Mouse (Mus musculus): Measurements from ENCODE around the gene Plxna4. TPM values are rescaled to one million over a fixed set of nuclear protein-coding genes. Genes with fewer than 3 reads are reported as not detected.

Plxna4 gene
- polyA plus RNA-seq, 1 experiment from 2014 or later = 6.1 TPM

DNA sequence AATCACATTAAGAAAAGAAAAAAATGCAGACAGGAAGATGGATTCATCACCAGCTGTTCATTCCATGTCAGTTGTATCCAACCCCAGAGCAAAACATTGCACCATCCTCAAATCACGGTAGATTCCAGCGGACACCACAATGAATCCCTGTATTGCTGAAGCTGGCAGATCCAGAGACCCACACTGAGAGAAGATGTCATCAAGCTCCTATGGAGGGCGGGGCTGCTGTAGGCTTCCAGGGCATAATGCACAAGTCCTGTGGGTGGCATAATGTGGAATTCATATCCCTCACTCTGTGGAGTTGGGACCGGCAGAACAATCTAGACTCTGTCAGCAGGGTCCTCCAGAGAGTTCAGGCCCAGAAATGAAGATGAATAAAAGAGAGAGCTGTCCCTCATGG is 278.8 kb downstream of the Plxna4 start:
- Histone ChIP-seq H3K36me3 (ENCODE audit: control insufficient read depth, insufficient read depth, low read length) (no peaks in the 10 kb centered on the region), H3K4me1 (ENCODE audit: control insufficient read depth, insufficient read depth, low read length) (no peaks in the 10 kb centered on the region), H3K4me3 (ENCODE audit: low read depth, low read length) (no peak overlapping the region), H3K4me2 (ENCODE audit: low read depth, low read length) (no peak overlapping the region), H3K9me3 (ENCODE audit: control insufficient read depth, low read length) (no peaks in the 10 kb centered on the region), H3K27ac (replicated peaks; ENCODE audit: low read depth, low read length) (no peak overlapping the region), H3K9ac (ENCODE audit: low read depth, low read length) (no peak overlapping the region), H3K27me3 (replicated peaks; ENCODE audit: control insufficient read depth, insufficient read depth, low read length) (no peaks in the 10 kb centered on the region)
- ATAC-seq (ENCODE audit: low read depth) (no peak), DNase-seq (ENCODE audit: low spot score) (no peak)
- 90% methylated on average over 4 of the region's 4 CpGs for WGBS

DNA sequence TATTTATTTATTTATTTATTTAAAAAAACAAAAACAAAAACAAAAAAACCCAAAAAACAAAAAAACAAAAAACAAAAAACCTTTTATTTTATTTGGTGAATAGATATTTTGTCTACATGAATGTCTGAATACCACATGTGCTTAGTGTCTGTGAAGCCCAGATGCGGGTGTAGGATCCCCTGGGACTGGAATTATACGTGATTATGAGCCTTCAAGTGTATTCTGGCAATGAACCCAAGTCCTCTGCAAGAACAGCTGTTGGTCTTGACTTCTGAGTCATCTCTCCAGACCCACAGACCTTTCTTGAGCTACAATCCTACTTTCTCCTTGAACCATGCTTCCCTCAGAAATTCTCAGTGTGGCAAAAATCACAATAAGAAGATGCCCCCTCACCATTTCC is 287.4 kb downstream of the Plxna4 start:
- no peaks in the 10 kb centered on the region for H3K4me1 ChIP-seq (ENCODE audit: control insufficient read depth, insufficient read depth, low read length)
- peak; percentile 23 for DNase-seq (ENCODE audit: low spot score)
- H3K27ac ChIP-seq (replicated peaks; ENCODE audit: low read depth, low read length) = no peak overlapping the region
- no peaks in the 10 kb centered on the region for H3K9me3 ChIP-seq (ENCODE audit: control insufficient read depth, low read length)
- H3K36me3 ChIP-seq (ENCODE audit: control insufficient read depth, insufficient read depth, low read length) = no peaks in the 10 kb centered on the region
- H3K4me3 ChIP-seq (ENCODE audit: low read depth, low read length) = no peak overlapping the region
- no peak overlapping the region for H3K9ac ChIP-seq (ENCODE audit: low read depth, low read length)
- H3K4me2 ChIP-seq (ENCODE audit: low read depth, low read length) = no peak overlapping the region
- WGBS = 54% methylated on average over 2 of the region's 2 CpGs
- no peak for ATAC-seq (ENCODE audit: low read depth)
- no peaks in the 10 kb centered on the region for H3K27me3 ChIP-seq (replicated peaks; ENCODE audit: control insufficient read depth, insufficient read depth, low read length)

DNA sequence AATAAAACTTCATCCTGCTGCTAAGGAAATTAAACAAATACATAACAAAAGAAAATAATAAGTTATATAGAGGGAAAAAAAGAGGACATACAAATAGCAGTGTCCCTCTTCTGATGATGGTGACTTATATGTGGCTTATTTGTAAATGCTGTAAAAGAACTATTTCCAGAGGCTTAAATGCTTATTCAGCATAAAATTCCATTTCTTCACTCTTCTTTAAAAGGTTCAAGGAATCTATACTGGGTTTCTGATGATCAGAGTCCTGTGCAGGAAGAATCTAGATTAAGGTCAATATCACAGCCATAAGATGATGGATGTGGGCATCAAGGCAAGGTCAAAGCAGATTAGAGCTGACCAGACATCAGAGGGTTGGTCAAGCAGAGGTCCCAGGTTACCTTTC is 306.5 kb downstream of the Plxna4 start:
- no peaks in the 10 kb centered on the region for H3K4me1 ChIP-seq (ENCODE audit: control insufficient read depth, insufficient read depth, low read length)
- DNase-seq (ENCODE audit: low spot score) = no peak

GRCm38 (mm10) chr6:32280728-32281127 is 307.3 kb downstream of the Plxna4 start:
- no peak overlapping the region for H3K9ac ChIP-seq (ENCODE audit: low read depth, low read length)
- no peaks in the 10 kb centered on the region for H3K4me1 ChIP-seq (ENCODE audit: control insufficient read depth, insufficient read depth, low read length)
- H3K36me3 ChIP-seq (ENCODE audit: control insufficient read depth, insufficient read depth, low read length) = no peaks in the 10 kb centered on the region
- H3K27ac ChIP-seq (replicated peaks; ENCODE audit: low read depth, low read length) = no peak overlapping the region
- ATAC-seq (ENCODE audit: low read depth) = no peak
- peak; percentile 77 for DNase-seq (ENCODE audit: low spot score)
- no peak overlapping the region for H3K4me3 ChIP-seq (ENCODE audit: low read depth, low read length)
- 35% methylated on average over 2 of the region's 2 CpGs for WGBS
- no peaks in the 10 kb centered on the region for H3K9me3 ChIP-seq (ENCODE audit: control insufficient read depth, low read length)
- no peak overlapping the region for H3K4me2 ChIP-seq (ENCODE audit: low read depth, low read length)
- no peaks in the 10 kb centered on the region for H3K27me3 ChIP-seq (replicated peaks; ENCODE audit: control insufficient read depth, insufficient read depth, low read length)

More for the DNA sequence above, 306.5 kb downstream of the Plxna4 start:
- no peaks in the 10 kb centered on the region for H3K9me3 ChIP-seq (ENCODE audit: control insufficient read depth, low read length)
- no peak overlapping the region for H3K4me2 ChIP-seq (ENCODE audit: low read depth, low read length)
- no peak for ATAC-seq (ENCODE audit: low read depth)
- H3K27me3 ChIP-seq (replicated peaks; ENCODE audit: control insufficient read depth, insufficient read depth, low read length) = no peaks in the 10 kb centered on the region
- H3K36me3 ChIP-seq (ENCODE audit: control insufficient read depth, insufficient read depth, low read length) = no peaks in the 10 kb centered on the region
- H3K4me3 ChIP-seq (ENCODE audit: low read depth, low read length) = no peak overlapping the region
- H3K27ac ChIP-seq (replicated peaks; ENCODE audit: low read depth, low read length) = no peak overlapping the region
- H3K9ac ChIP-seq (ENCODE audit: low read depth, low read length) = no peak overlapping the region

DNA sequence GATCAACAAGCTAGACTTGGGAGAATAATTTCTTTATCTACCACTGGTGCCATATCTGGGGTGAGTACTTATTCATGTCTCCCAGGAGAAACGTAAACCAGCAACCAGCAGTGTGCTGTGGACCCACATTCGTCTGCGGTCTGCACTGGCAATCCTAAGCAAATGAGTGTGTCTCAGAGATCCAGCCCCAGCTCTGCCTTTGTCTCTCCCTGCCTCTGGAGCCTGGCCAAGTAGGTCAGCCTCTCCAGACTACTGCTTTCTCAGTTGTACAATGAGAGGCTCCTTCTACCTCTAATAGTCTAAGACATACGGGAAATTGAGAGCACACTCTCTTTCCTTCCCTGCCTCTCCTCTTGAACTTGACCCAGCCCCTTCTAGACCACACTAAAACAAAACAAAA is 316.5 kb downstream of the Plxna4 start:
- no peak overlapping the region for H3K9ac ChIP-seq (ENCODE audit: low read depth, low read length)
- no peaks in the 10 kb centered on the region for H3K9me3 ChIP-seq (ENCODE audit: control insufficient read depth, low read length)
- ATAC-seq (ENCODE audit: low read depth) (no peak), DNase-seq (ENCODE audit: low spot score) (peak; percentile 41)
- H3K4me3 ChIP-seq (ENCODE audit: low read depth, low read length) = no peak overlapping the region
- H3K27ac ChIP-seq (replicated peaks; ENCODE audit: low read depth, low read length) = no peak overlapping the region
- H3K36me3 ChIP-seq (ENCODE audit: control insufficient read depth, insufficient read depth, low read length) = no peaks in the 10 kb centered on the region
- 67% methylated on average over 4 of the region's 4 CpGs for WGBS
- no peaks in the 10 kb centered on the region for H3K27me3 ChIP-seq (replicated peaks; ENCODE audit: control insufficient read depth, insufficient read depth, low read length)
- H3K4me1 ChIP-seq (ENCODE audit: control insufficient read depth, insufficient read depth, low read length) = no peaks in the 10 kb centered on the region
- H3K4me2 ChIP-seq (ENCODE audit: low read depth, low read length) = no peak overlapping the region

DNA sequence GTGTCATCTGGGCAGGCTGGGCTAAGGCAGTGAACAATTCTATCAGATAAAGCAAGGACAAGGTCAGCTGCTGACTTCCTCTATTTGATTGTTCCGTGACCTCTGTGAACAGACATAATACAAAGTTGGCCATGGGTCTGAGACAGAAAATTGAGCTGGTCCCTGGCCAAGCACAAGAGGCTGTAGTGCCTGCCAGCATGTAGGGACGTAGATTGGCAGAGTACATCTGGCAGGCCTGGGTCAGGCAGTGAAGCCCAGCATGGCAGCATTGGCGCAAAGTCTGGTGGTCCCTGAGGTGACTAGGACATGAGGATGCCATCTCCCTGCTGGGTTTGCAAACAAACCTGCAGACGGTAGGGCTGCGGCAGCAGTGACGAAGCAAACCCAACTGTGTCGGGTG is 321.9 kb downstream of the Plxna4 start:
- Histone ChIP-seq H3K36me3 (ENCODE audit: control insufficient read depth, insufficient read depth, low read length) (no peaks in the 10 kb centered on the region), H3K9ac (ENCODE audit: low read depth, low read length) (no peak overlapping the region), H3K27ac (replicated peaks; ENCODE audit: low read depth, low read length) (no peak overlapping the region), H3K9me3 (ENCODE audit: control insufficient read depth, low read length) (no peaks in the 10 kb centered on the region), H3K27me3 (replicated peaks; ENCODE audit: control insufficient read depth, insufficient read depth, low read length) (no peaks in the 10 kb centered on the region), H3K4me3 (ENCODE audit: low read depth, low read length) (no peak overlapping the region), H3K4me1 (ENCODE audit: control insufficient read depth, insufficient read depth, low read length) (peaks cover 7% of the 10 kb centered on the region; the same call in 1 of the 2 replicates), H3K4me2 (ENCODE audit: low read depth, low read length) (no peak overlapping the region)
- ATAC-seq (ENCODE audit: low read depth) (no peak), DNase-seq (ENCODE audit: low spot score) (no peak)
- WGBS = 90% methylated on average over 7 of the region's 7 CpGs

DNA sequence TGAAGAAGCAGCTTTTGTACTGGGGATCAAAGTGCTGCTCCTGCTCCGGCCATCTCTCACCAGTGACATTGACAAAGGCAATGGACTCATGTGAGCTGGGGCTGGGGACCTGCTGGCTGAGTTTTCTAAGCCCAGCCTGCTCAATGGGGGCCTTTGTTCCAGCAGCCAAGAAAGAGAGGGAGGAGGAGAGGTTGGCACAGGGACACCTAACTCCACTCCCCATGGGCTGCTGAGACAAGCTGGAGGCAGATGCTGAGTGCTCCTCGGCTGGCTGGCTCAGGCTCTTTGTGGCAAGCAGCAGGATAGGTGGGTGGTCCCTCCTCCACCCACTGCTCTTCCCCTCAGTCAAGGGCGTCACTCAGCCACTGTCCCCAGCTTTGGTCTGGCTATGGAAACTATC is 326.7 kb downstream of the Plxna4 start:
- Histone ChIP-seq H3K4me3 (ENCODE audit: low read depth, low read length) (no peak overlapping the region), H3K27me3 (replicated peaks; ENCODE audit: control insufficient read depth, insufficient read depth, low read length) (no peaks in the 10 kb centered on the region), H3K4me1 (ENCODE audit: control insufficient read depth, insufficient read depth, low read length) (peaks cover 9% of the 10 kb centered on the region; the same call in 1 of the 2 replicates), H3K9ac (ENCODE audit: low read depth, low read length) (no peak overlapping the region), H3K4me2 (ENCODE audit: low read depth, low read length) (no peak overlapping the region), H3K9me3 (ENCODE audit: control insufficient read depth, low read length) (no peaks in the 10 kb centered on the region), H3K36me3 (ENCODE audit: control insufficient read depth, insufficient read depth, low read length) (no peaks in the 10 kb centered on the region), H3K27ac (replicated peaks; ENCODE audit: low read depth, low read length) (peak overlapping the region; percentile 28; the same call in 1 of the 2 replicates)
- ATAC-seq (ENCODE audit: low read depth) (peak; percentile 89), DNase-seq (ENCODE audit: low spot score) (peak; percentile 58)
- 18% methylated on average over 3 of the region's 3 CpGs for WGBS

- Histone ChIP-seq H3K4me2 (ENCODE audit: low read depth, low read length) (no peak overlapping the region), H3K9ac (ENCODE audit: low read depth, low read length) (no peak overlapping the region), H3K4me1 (ENCODE audit: control insufficient read depth, insufficient read depth, low read length) (peaks cover 9% of the 10 kb centered on the region; the same call in 1 of the 2 replicates), H3K9me3 (ENCODE audit: control insufficient read depth, low read length) (no peaks in the 10 kb centered on the region), H3K27ac (replicated peaks; ENCODE audit: low read depth, low read length) (no peak overlapping the region), H3K27me3 (replicated peaks; ENCODE audit: control insufficient read depth, insufficient read depth, low read length) (no peaks in the 10 kb centered on the region), H3K36me3 (ENCODE audit: control insufficient read depth, insufficient read depth, low read length) (no peaks in the 10 kb centered on the region), H3K4me3 (ENCODE audit: low read depth, low read length) (no peak overlapping the region)
- 78% methylated on average over 5 of the region's 5 CpGs for WGBS
- DNase-seq (ENCODE audit: low spot score) (no peak), ATAC-seq (ENCODE audit: low read depth) (no peak)
Observed at GRCm38 (mm10) chr6:32260341-32260740, 327.7 kb downstream of the Plxna4 start.

DNA sequence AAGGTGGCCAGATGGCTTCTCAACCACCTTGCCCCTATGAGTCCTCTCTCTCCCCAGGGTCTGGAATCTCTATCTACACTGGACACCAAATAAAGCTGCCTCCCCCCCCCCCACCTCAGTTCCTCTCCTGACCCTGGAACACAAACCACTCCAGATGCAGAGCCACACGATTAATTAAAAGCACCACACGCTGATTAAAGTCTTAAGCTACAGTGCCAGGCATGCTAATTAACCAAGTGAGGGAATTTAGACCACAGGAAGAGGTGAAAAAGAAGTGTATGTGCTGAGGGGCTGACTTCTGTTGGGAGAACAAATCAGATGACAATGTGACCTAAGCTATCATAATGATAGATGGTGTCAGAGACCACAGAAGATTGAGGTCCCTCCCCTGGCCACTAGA is 332.8 kb downstream of the Plxna4 start:
- DNase-seq (ENCODE audit: low spot score) (no peak), ATAC-seq (ENCODE audit: low read depth) (no peak)
- no peaks in the 10 kb centered on the region for H3K27me3 ChIP-seq (replicated peaks; ENCODE audit: control insufficient read depth, insufficient read depth, low read length)
- H3K4me1 ChIP-seq (ENCODE audit: control insufficient read depth, insufficient read depth, low read length) = no peaks in the 10 kb centered on the region
- no peak overlapping the region for H3K4me2 ChIP-seq (ENCODE audit: low read depth, low read length)
- H3K4me3 ChIP-seq (ENCODE audit: low read depth, low read length) = no peak overlapping the region
- no peaks in the 10 kb centered on the region for H3K36me3 ChIP-seq (ENCODE audit: control insufficient read depth, insufficient read depth, low read length)
- no peak overlapping the region for H3K27ac ChIP-seq (replicated peaks; ENCODE audit: low read depth, low read length)
- H3K9me3 ChIP-seq (ENCODE audit: control insufficient read depth, low read length) = no peaks in the 10 kb centered on the region
- H3K9ac ChIP-seq (ENCODE audit: low read depth, low read length) = no peak overlapping the region
- WGBS = 42% methylated on average over 2 of the region's 2 CpGs
